Mouse (Mus musculus) spleen, postnatal 36 days (tissue): Measurements from ENCODE around the gene Scamp2.

Source experiments
- DNase-seq, 2 experiments: peaks; one replicate each; pipeline ENCODE4 v3.0.0; 2022; ENCODE audit warnings: low spot score in 2 of 2, mixed read lengths in 1 of 2

The Scamp2 gene

GRCm38 (mm10) chr9:57560861-57561710 lies at the start of gene Scamp2:
Gene Scamp2, plus strand, starts transcription at chr9:57560943.
- DNase-seq: peak; percentile 92 to 93

- peak; percentile 25 to 47 for DNase-seq
Observed at GRCm38 (mm10) chr9:57517113-57517512, 43.6 kb upstream of the Scamp2 start.

- no peak for DNase-seq
Observed at GRCm38 (mm10) chr9:57520375-57521055, 40.2 kb upstream of the Scamp2 start.

GRCm38 (mm10) chr9:57521056-57521911 lies 39.5 kb upstream of the Scamp2 start, which contains the start of gene Cox5a:
Gene Cox5a, plus strand, starts transcription at chr9:57521274.
- DNase-seq: peak; percentile 92

GRCm38 (mm10) chr9:57522114-57522860 lies 38.5 kb upstream of the Scamp2 start:
- DNase-seq: no peak

DNA sequence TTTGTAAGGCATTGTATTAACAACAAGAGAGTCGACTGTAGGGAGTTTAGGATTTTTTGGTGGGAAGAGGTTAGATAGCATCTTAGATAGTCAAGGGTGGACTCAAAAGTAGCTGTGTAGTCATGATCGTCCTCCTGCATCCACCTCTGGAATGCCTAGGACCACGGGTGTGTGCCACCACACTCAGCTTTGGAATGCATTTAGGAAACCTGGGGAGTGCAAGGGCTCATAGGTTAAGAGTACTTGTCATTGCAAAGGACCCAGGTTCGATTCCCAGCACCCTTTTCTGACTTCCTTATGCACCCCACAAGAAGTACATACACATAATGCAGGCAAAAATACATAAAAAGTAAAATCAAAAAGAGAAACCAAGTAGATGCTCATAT lies 37.9 kb upstream of the Scamp2 start:
- DNase-seq: no peak

- DNase-seq: peak in 1 of 2 experiments; percentile 52
Observed at GRCm38 (mm10) chr9:57523754-57524153, 37.0 kb upstream of the Scamp2 start.

- no peak for DNase-seq
Observed at GRCm38 (mm10) chr9:57524439-57524838, 36.3 kb upstream of the Scamp2 start.

GRCm38 (mm10) chr9:57525516-57525915 lies 35.2 kb upstream of the Scamp2 start:
- no peak for DNase-seq

DNA sequence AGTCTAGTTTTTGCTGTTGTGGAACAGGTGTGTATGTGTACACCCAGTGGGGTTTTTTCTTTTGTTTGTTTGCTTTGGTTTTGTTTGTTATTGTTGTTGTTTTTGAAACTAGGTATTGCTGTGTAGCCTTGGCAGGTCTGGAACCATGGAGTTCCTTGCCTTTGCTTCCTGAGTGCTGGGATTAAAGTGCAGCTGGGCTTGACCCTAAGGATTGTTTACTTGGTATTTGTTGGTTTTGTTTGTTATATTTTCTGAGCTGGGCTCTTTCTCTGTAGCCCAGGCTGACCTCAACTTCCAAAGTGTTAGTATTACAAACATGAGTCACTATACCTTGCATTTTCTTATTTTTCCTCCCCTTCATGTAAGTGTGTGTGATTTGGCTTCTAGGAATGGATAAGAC lies 34.3 kb upstream of the Scamp2 start:
- DNase-seq: no peak

DNA sequence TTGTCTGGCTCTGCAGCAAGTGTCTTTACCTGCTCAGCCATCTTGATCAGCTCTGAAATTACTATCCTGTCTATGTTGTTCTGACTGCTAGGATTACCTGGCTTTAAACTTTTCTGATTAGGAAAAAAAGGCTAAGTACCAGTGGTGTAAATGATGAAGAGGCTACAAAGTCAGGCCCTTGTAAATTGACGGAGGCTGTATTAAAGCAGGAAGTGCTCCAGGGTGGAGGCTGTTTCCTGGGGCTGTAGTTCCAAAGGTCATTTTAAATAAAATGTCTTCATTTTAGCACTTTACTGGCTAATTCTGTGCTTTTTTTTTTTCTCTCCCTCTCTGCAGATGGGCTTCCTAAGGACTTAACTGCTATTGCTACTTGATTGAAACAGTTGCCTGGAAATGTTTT lies 28.8 kb upstream of the Scamp2 start:
- no peak for DNase-seq

GRCm38 (mm10) chr9:57536362-57536761 lies 24.4 kb upstream of the Scamp2 start:
- no peak for DNase-seq

DNA sequence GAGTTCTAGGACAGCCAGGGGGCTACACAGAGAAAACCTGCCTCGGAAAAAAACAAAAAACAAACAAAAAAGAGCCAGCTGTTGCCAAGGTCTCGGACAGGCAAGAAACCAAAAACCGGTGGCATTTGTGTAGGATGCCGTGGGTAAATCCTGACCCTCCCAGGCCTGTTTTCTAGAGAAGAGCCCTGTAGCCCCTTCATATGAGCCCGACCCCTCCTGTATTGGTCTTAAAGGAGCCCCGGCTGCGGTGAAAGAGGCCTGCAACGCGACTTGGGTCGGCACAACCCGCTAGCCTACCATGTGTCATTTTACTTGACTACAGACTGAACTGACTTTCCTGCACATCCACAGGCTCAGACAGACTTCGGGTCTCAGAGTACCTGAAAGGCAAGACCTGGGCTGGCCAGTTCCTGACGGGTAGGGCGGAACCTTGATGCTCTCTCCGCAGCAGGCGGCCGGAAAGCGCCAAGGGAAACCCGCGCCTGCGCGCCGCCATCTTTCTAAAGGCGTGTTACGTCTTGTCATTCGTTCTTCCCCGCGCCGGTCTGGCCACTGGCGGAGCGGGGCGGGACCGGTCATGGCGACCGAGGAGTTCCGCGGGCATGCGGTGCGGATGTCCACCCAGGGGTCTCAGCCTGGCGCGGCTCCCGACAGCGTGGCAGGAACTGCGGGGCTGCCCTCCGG lies 23.6 kb upstream of the Scamp2 start, which contains the start of gene Fam219b:
TSS of gene Fam219b (plus strand) at position 485 of the 684 bp plus-strand sequence.
- DNase-seq: peak; percentile 89 to 92

GRCm38 (mm10) chr9:57537728-57538181 lies 23.0 kb upstream of the Scamp2 start:
- no peak for DNase-seq

DNA sequence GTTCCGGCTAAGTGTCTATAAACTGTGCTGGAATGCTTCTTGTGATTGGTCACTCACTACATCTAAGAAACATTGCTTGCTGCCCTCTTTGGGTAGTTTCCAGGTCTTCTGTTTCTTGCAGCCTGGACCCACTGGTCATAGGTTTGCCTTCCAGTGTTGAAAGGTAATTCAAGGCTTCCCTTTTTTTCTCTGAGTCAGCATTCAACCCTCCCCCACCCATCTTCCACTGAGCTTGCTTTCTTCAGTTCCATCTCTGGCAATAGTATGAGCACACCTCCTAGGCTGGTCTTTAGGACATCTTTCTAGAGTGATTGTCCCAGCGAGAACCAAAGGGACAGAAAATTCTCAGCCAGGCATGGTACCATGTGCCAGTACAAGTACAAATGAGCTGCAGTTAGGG lies 21.2 kb upstream of the Scamp2 start:
- DNase-seq: no peak

GRCm38 (mm10) chr9:57541312-57541711 lies 19.4 kb upstream of the Scamp2 start:
- no peak for DNase-seq

DNA sequence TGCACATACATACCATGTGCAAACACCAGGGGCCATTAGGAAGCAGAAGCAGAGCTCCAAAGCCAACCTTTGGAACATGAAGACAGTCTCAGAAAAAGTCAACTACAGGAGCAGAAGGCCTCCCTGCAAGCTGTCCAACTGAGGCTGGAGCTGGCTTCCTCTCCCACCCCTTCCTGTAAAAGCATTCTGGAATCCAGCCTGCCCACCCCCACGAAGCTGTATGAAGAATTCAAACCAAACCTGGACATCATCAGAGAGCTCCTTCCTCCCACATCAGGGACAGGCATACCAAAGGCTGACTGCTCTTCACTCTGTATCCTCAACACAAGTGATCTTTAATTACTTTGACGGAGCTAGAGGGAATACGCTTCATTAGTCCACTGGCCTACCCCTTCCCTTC lies 16.8 kb upstream of the Scamp2 start:
- DNase-seq: no peak

- DNase-seq: peak; percentile 24 to 26
Observed at GRCm38 (mm10) chr9:57547287-57547686, 13.5 kb upstream of the Scamp2 start.

- no peak for DNase-seq
Observed at GRCm38 (mm10) chr9:57547869-57548268, 12.9 kb upstream of the Scamp2 start.

DNA sequence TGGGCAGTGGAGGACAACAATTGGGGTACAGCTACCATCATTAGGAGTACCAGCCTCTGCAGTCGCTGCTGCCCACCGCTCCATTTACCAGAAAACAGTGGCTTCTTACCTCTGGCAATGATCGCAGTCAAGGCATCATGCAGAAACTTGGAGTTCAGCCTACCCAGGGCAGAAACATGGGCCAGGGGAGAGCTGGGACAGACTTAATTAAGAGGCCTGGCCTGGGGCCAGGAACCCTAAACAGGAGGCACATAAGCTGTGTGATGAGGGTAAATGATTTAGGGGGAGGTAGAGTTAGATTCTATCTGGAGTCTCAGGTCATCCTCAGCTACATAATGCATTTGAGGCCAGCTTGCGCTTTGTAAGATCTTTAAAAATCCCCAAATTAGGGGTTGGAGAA lies 11.6 kb upstream of the Scamp2 start:
- no peak for DNase-seq
